Mouse (Mus musculus): Measurements from ENCODE around the gene Elac2. TPM values are rescaled to one million over a fixed set of nuclear protein-coding genes. Genes with fewer than 3 reads are reported as not detected.

The Elac2 gene
- polyA plus RNA-seq, 1 experiment from 2014 or later = 23.9 TPM

- Histone ChIP-seq H3K4me3 (ENCODE audit: low read depth, low read length) (no peak overlapping the region), H3K4me2 (ENCODE audit: low read depth, low read length) (no peak overlapping the region), H3K27me3 (replicated peaks; ENCODE audit: control insufficient read depth, insufficient read depth, low read length) (0 out of 2 replicates have a peak, but pooled peaks cover 3% of the 10 kb centered on the region), H3K9ac (ENCODE audit: low read depth, low read length) (no peak overlapping the region), H3K9me3 (ENCODE audit: control insufficient read depth, low read length) (no peaks in the 10 kb centered on the region), H3K4me1 (ENCODE audit: control insufficient read depth, insufficient read depth, low read length) (peaks cover 7% of the 10 kb centered on the region), H3K27ac (replicated peaks; ENCODE audit: low read depth, low read length) (no peak overlapping the region), H3K36me3 (ENCODE audit: control insufficient read depth, insufficient read depth, low read length) (no peaks in the 10 kb centered on the region)
- peak; percentile 89 for DNase-seq (ENCODE audit: low spot score)
- WGBS = 6% methylated on average over 3 of the region's 3 CpGs
- peak; percentile 92 for ATAC-seq (ENCODE audit: low read depth)
These were observed 10.3 kb upstream of the Elac2 start for GRCm38 (mm10) chr11:64968507-64968906.

GRCm38 (mm10) chr11:64968939-64969342 is 9.9 kb upstream of the Elac2 start:
- no peak for DNase-seq (ENCODE audit: low spot score)
- Histone ChIP-seq H3K9me3 (ENCODE audit: control insufficient read depth, low read length) (no peaks in the 10 kb centered on the region), H3K36me3 (ENCODE audit: control insufficient read depth, insufficient read depth, low read length) (no peaks in the 10 kb centered on the region), H3K27ac (replicated peaks; ENCODE audit: low read depth, low read length) (no peak overlapping the region), H3K4me3 (ENCODE audit: low read depth, low read length) (no peak overlapping the region), H3K27me3 (replicated peaks; ENCODE audit: control insufficient read depth, insufficient read depth, low read length) (0 out of 2 replicates have a peak, but pooled peaks cover 3% of the 10 kb centered on the region), H3K9ac (ENCODE audit: low read depth, low read length) (no peak overlapping the region), H3K4me1 (ENCODE audit: control insufficient read depth, insufficient read depth, low read length) (peaks cover 7% of the 10 kb centered on the region), H3K4me2 (ENCODE audit: low read depth, low read length) (no peak overlapping the region)
- 36% methylated on average over 4 of the region's 4 CpGs for WGBS
- no peak for ATAC-seq (ENCODE audit: low read depth)

GRCm38 (mm10) chr11:64971471-64971988 is 7.3 kb upstream of the Elac2 start:
- no peak overlapping the region for H3K4me2 ChIP-seq (ENCODE audit: low read depth, low read length)
- no peaks in the 10 kb centered on the region for H3K36me3 ChIP-seq (ENCODE audit: control insufficient read depth, insufficient read depth, low read length)
- peaks cover 5% of the 10 kb centered on the region for H3K4me1 ChIP-seq (ENCODE audit: control insufficient read depth, insufficient read depth, low read length)
- DNase-seq (ENCODE audit: low spot score) (no peak), ATAC-seq (ENCODE audit: low read depth) (no peak)
- H3K9ac ChIP-seq (ENCODE audit: low read depth, low read length) = no peak overlapping the region
- no peaks in the 10 kb centered on the region for H3K9me3 ChIP-seq (ENCODE audit: control insufficient read depth, low read length)
- 0 out of 2 replicates have a peak, but pooled peaks cover 3% of the 10 kb centered on the region for H3K27me3 ChIP-seq (replicated peaks; ENCODE audit: control insufficient read depth, insufficient read depth, low read length)
- no peak overlapping the region for H3K4me3 ChIP-seq (ENCODE audit: low read depth, low read length)
- H3K27ac ChIP-seq (replicated peaks; ENCODE audit: low read depth, low read length) = no peak overlapping the region
- WGBS = 75% methylated on average over 3 of the region's 3 CpGs

GRCm38 (mm10) chr11:64972418-64972817 is 6.4 kb upstream of the Elac2 start:
- H3K4me3 ChIP-seq (ENCODE audit: low read depth, low read length) = no peak overlapping the region
- H3K27me3 ChIP-seq (replicated peaks; ENCODE audit: control insufficient read depth, insufficient read depth, low read length) = 0 out of 2 replicates have a peak, but pooled peaks cover 3% of the 10 kb centered on the region
- H3K4me1 ChIP-seq (ENCODE audit: control insufficient read depth, insufficient read depth, low read length) = no peaks in the 10 kb centered on the region
- ATAC-seq (ENCODE audit: low read depth) (no peak), DNase-seq (ENCODE audit: low spot score) (no peak)
- H3K4me2 ChIP-seq (ENCODE audit: low read depth, low read length) = no peak overlapping the region
- no peak overlapping the region for H3K27ac ChIP-seq (replicated peaks; ENCODE audit: low read depth, low read length)
- H3K9ac ChIP-seq (ENCODE audit: low read depth, low read length) = no peak overlapping the region
- 67% methylated on average over 2 of the region's 2 CpGs for WGBS
- H3K36me3 ChIP-seq (ENCODE audit: control insufficient read depth, insufficient read depth, low read length) = no peaks in the 10 kb centered on the region
- no peaks in the 10 kb centered on the region for H3K9me3 ChIP-seq (ENCODE audit: control insufficient read depth, low read length)

- Histone ChIP-seq H3K27me3 (replicated peaks; ENCODE audit: control insufficient read depth, insufficient read depth, low read length) (no peaks in the 10 kb centered on the region), H3K4me3 (ENCODE audit: low read depth, low read length) (peak overlapping the region; percentile 79), H3K27ac (replicated peaks; ENCODE audit: low read depth, low read length) (no peak overlapping the region), H3K9ac (ENCODE audit: low read depth, low read length) (peak overlapping the region; percentile 73), H3K36me3 (ENCODE audit: control insufficient read depth, insufficient read depth, low read length) (peaks cover 24% of the 10 kb centered on the region), H3K4me1 (ENCODE audit: control insufficient read depth, insufficient read depth, low read length) (peaks cover 4% of the 10 kb centered on the region; the same call in 1 of the 2 replicates), H3K9me3 (ENCODE audit: control insufficient read depth, low read length) (no peaks in the 10 kb centered on the region), H3K4me2 (ENCODE audit: low read depth, low read length) (peak overlapping the region; percentile 63)
- no peak for DNase-seq (ENCODE audit: low spot score)
- no peak for ATAC-seq (ENCODE audit: low read depth)
- WGBS = 6% methylated on average over 9 of the region's 9 CpGs
These were observed 629 bp downstream of the Elac2 start for GRCm38 (mm10) chr11:64979489-64979845.

- H3K4me3 ChIP-seq (ENCODE audit: low read depth, low read length) = no peak overlapping the region
- H3K4me1 ChIP-seq (ENCODE audit: control insufficient read depth, insufficient read depth, low read length) = no peaks in the 10 kb centered on the region
- no peak overlapping the region for H3K4me2 ChIP-seq (ENCODE audit: low read depth, low read length)
- no peaks in the 10 kb centered on the region for H3K27me3 ChIP-seq (replicated peaks; ENCODE audit: control insufficient read depth, insufficient read depth, low read length)
- no peak for DNase-seq (ENCODE audit: low spot score)
- peaks cover 94% of the 10 kb centered on the region for H3K36me3 ChIP-seq (ENCODE audit: control insufficient read depth, insufficient read depth, low read length)
- no peaks in the 10 kb centered on the region for H3K9me3 ChIP-seq (ENCODE audit: control insufficient read depth, low read length)
- ATAC-seq (ENCODE audit: low read depth) = no peak
- 93% methylated on average over 2 of the region's 2 CpGs for WGBS
- no peak overlapping the region for H3K9ac ChIP-seq (ENCODE audit: low read depth, low read length)
- no peak overlapping the region for H3K27ac ChIP-seq (replicated peaks; ENCODE audit: low read depth, low read length)
These were observed 9.7 kb downstream of the Elac2 start for GRCm38 (mm10) chr11:64988556-64988955.

GRCm38 (mm10) chr11:64998439-64998838 is 19.6 kb downstream of the Elac2 start:
- Histone ChIP-seq H3K9me3 (ENCODE audit: control insufficient read depth, low read length) (no peaks in the 10 kb centered on the region), H3K36me3 (ENCODE audit: control insufficient read depth, insufficient read depth, low read length) (peaks cover 82% of the 10 kb centered on the region), H3K4me3 (ENCODE audit: low read depth, low read length) (no peak overlapping the region), H3K9ac (ENCODE audit: low read depth, low read length) (no peak overlapping the region), H3K27me3 (replicated peaks; ENCODE audit: control insufficient read depth, insufficient read depth, low read length) (no peaks in the 10 kb centered on the region), H3K27ac (replicated peaks; ENCODE audit: low read depth, low read length) (no peak overlapping the region), H3K4me2 (ENCODE audit: low read depth, low read length) (no peak overlapping the region), H3K4me1 (ENCODE audit: control insufficient read depth, insufficient read depth, low read length) (no peaks in the 10 kb centered on the region)
- ATAC-seq (ENCODE audit: low read depth) (no peak), DNase-seq (ENCODE audit: low spot score) (no peak)
- WGBS = 88% methylated on average over 3 of the region's 3 CpGs

GRCm38 (mm10) chr11:64999685-65000084 is 20.8 kb downstream of the Elac2 start:
- Histone ChIP-seq H3K4me3 (ENCODE audit: low read depth, low read length) (no peak overlapping the region), H3K9ac (ENCODE audit: low read depth, low read length) (no peak overlapping the region), H3K9me3 (ENCODE audit: control insufficient read depth, low read length) (no peaks in the 10 kb centered on the region), H3K27me3 (replicated peaks; ENCODE audit: control insufficient read depth, insufficient read depth, low read length) (no peaks in the 10 kb centered on the region), H3K27ac (replicated peaks; ENCODE audit: low read depth, low read length) (no peak overlapping the region), H3K4me1 (ENCODE audit: control insufficient read depth, insufficient read depth, low read length) (no peaks in the 10 kb centered on the region), H3K4me2 (ENCODE audit: low read depth, low read length) (no peak overlapping the region), H3K36me3 (ENCODE audit: control insufficient read depth, insufficient read depth, low read length) (peaks cover 70% of the 10 kb centered on the region)
- ATAC-seq (ENCODE audit: low read depth) = no peak
- 80% methylated on average over 5 of the region's 5 CpGs for WGBS
- no peak for DNase-seq (ENCODE audit: low spot score)

- DNase-seq (ENCODE audit: low spot score) (no peak), ATAC-seq (ENCODE audit: low read depth) (no peak)
- H3K27ac ChIP-seq (replicated peaks; ENCODE audit: low read depth, low read length) = no peak overlapping the region
- no peaks in the 10 kb centered on the region for H3K9me3 ChIP-seq (ENCODE audit: control insufficient read depth, low read length)
- no peaks in the 10 kb centered on the region for H3K27me3 ChIP-seq (replicated peaks; ENCODE audit: control insufficient read depth, insufficient read depth, low read length)
- no peak overlapping the region for H3K9ac ChIP-seq (ENCODE audit: low read depth, low read length)
- no peak overlapping the region for H3K4me3 ChIP-seq (ENCODE audit: low read depth, low read length)
- H3K4me2 ChIP-seq (ENCODE audit: low read depth, low read length) = no peak overlapping the region
- peaks cover 58% of the 10 kb centered on the region for H3K36me3 ChIP-seq (ENCODE audit: control insufficient read depth, insufficient read depth, low read length)
- H3K4me1 ChIP-seq (ENCODE audit: control insufficient read depth, insufficient read depth, low read length) = no peaks in the 10 kb centered on the region
- 89% methylated on average over 14 of the region's 14 CpGs for WGBS
These were observed 22.9 kb downstream of the Elac2 start for GRCm38 (mm10) chr11:65001729-65002128.
